Mouse (Mus musculus): ENCODE data around the gene Gm6525.
A peak's percentile ranks its signal among the peaks of the same experiment; 100 is the strongest.

GRCm38 (mm10) chr3:84191141-84191881 lies 17.4 kb downstream of the Gm6525 start:
- TF ChIP-seq EP300 (IDR thresholded peaks at IDR 0.05) (peak; percentile 32; the same call in 1 of the 2 replicates), CTCF (IDR thresholded peaks at IDR 0.05) (peak; percentile 55)

All from lung, postnatal 0 days (tissue).